8 mouse cellular contexts compared by ENCODE assay signal in genomic region chr19:29683844-29684540, GRCm38 (mm10). TPM values are rescaled to one million over a fixed set of nuclear protein-coding genes. Genes with fewer than 3 reads are reported as not detected.
A peak's percentile ranks its signal among the peaks of the same experiment; 100 is the strongest.
DNase-seq lines count a peak whose midpoint lies in the region; ATAC-seq lines count a peak whose summit lies in the region.

No protein-coding gene starts in this region.

- peak; percentile 87 for DNase-seq in MEL-GATA-1-ER (ENCODE audit: extremely low read depth, low read depth)
- peak; percentile 90 for DNase-seq in brain, adult 2 months (ENCODE audit: low read depth, low spot score)
- DNase-seq in heart, postnatal 25 days (ENCODE audit: low spot score): peak; percentile 14
- peak; percentile 70 to 89 for DNase-seq in layer of hippocampus, adult 8-10 months (ENCODE audit: low spot score in 2 of 2)
- peak; percentile 87 for DNase-seq in lung, postnatal 36 days
- peak; percentile 90 to 91 for DNase-seq in right cerebral cortex, adult 2 months (ENCODE audit: low spot score in 2 of 2)
- no peak for DNase-seq in yolk sac, embryonic 10.5 days (ENCODE audit: low spot score)

- intact Hi-C loops in heart, postnatal 25 days (cut with DNase I): loop anchor here (2.0 to 10.0 kb wide), 3 partner anchors 137 to 521 kb away; no protein-coding TSS in a partner anchor

- ATAC-seq in erythroblast, adult 5-6 weeks (replicated peaks; ENCODE audit: low FRiP score, poor library complexity, severe bottlenecking): peak; percentile 82

RNA-seq across cellular contexts. Expression of gene Mlana, which starts 13.6 kb away (rescaled TPM):
- total RNA-seq in erythroblast, adult 5-6 weeks (2015; ENCODE audit: low replicate concordance): not detected in 2 replicates
- not detected in 2 replicates for total RNA-seq in erythroblast, adult 5-6 weeks (2017; ENCODE audit: low replicate concordance)
- total RNA-seq in heart, postnatal 25 days (2021): 1 to 10 TPM in 1 of 2 experiments, under 1 TPM in 1; 0.57 to 1.0 TPM
- total RNA-seq in layer of hippocampus, adult 8-10 months (2022): under 1 TPM in 2 of 4 experiments, not detected in 2; 0.64 to 0.72 TPM

RNA-seq across cellular contexts. Expression of gene Ermp1, which starts 35.8 kb away (rescaled TPM):
- 10.0 and 14.4 TPM in 2 replicates for total RNA-seq in erythroblast, adult 5-6 weeks (2015; ENCODE audit: low replicate concordance)
- total RNA-seq in erythroblast, adult 5-6 weeks (2017; ENCODE audit: low replicate concordance): 8.4 and 12.0 TPM in 2 replicates
- 1 to 10 TPM; 8.8 to 9.4 TPM for total RNA-seq in heart, postnatal 25 days (2021)
- total RNA-seq in layer of hippocampus, adult 8-10 months (2022): 10 to 100 TPM; 50.4 to 55.2 (median 51.1) TPM
